Mouse (Mus musculus): ENCODE results near the gene Tmod3.

- TF ChIP-seq CTCF (IDR thresholded peaks at IDR 0.05; ENCODE audit: low read depth) = no peak
- TF ChIP-seq EP300 (optimal IDR thresholded peaks at IDR 0.05) = no peak
Measured at GRCm38 (mm10) chr9:75546885-75547553, 12.4 kb downstream of the Tmod3 start.

Measured in stomach, postnatal 0 days (tissue).